Mouse (Mus musculus): ENCODE results near the gene Donson.
"Not testable (repeated sequence)": the region's sequence is repeated elsewhere in the genome, so short reads cannot be mapped to it uniquely, and the experiment has no call there.

The Donson gene

DNA sequence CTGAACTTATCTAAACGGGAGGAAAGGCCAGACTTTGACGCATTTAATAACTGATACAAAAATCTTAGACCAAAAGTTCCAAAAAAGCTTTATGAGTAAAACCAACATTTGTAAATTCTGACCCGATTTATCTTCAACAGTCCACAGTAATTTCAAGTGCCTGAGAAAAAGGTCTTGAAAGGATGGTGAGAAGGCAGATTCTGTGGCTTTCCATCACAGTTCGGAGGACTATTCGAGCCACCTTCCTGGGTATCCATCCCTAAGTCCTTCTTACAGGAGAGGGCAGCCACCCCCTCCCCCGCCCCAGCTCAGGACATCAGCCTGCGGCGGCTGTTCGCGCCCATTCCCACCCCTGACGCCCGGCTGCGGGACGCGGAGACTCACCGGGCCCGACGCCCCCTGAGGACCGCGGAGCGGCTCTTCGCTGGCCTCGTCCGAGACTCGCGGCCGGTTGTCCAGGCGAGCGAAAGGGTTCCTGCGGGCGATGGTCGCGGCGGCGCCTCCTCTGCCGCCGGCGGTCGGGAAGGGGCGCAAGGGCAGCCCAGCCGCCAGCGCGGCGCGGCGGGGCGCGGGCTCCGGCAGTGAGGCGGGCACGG lies 449 bp downstream of the Donson start:
- DNase-seq, result no peak

DNA sequence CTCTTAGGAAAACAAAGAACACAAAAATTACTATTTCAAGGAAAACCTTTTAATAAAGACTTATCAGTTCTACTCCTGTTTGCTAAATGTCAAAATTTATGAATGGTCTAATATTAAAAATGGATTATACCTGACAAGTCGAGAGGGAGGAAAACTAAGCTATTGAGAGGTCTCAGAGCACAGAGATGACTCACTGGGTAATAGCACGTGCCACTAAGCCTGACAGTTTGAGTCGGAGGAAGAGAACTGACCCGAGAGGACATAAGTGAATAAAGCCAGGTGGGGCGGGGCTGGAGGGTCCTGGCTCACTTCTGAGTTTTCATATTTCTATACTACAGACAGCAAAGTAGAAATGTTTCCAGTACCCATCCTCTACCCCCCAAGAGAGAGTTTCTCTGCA lies 2.2 kb downstream of the Donson start:
- no peak for DNase-seq

DNA sequence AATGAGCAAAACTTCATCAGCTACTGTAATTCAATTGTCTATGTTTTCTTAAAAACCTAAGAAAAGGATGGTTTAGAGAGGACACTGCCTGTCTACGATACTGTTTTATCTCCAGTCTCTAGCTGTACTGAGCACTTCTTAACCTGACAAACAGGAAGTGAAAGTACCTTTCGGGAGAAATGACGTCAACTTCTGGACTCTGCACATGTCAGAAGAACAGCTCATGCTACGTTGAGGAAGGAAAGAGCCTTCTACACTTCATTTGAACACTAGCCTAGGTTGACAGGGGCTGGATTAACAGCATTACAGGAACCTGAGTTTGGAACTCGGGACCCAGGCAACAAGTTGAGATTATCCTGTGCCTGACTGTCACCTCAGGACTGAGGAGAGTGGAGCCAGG lies 3.0 kb downstream of the Donson start:
- no peak for DNase-seq

DNA sequence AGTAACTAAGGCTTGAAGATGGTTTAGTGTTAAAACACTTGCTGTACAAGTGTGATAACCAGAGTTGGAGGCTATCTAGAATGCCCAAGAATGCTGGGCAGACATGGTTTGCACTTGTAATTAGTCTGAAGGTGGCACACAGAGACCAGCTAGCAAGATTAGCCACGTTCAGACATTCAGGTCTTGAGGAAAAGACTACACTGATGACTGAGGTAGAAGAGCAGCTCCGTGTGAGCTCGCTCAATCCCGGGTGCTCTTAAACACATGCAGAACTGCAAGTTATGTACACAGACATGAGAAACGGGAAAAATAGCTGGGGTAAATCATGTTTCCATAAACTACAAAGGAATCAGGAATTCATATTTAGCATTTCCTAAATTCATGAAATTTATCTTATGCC lies 7.9 kb downstream of the Donson start:
- no peak for DNase-seq

DNA sequence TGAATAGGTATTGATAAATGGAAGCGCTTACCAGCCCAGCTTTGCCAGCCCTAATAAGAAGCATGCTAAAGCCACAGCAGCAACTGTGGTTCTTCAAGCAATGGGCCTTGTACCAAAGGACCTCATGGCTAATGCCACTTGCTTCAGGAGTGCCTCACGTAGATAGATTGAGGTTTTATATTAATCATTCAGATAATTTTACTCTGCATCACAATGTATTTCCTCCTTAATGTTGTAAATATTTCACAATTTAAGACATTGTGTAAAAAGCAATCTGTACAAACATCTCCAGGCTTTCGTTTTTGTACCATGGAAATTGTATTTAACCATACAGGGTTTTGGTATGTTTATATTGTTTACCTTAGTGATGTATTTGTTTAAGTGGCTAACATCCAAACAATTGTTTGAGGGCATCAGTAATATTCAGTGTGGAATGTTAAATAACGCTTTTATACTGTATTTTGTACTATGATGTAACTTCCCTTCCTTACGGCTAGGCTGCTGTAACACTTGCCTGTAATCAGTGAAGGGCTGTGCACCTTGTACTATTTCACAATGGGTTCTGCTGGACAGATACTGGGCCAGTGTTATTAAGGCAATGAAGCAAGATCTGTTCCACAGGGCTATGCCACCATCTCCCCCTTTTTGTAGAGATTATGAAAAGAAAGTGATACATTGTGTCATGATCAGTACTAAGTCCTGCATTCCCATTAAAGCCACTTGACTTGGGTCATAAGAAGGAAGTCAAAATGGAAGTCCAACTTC lies 10.2 kb downstream of the Donson start:
- no peak for DNase-seq

DNA sequence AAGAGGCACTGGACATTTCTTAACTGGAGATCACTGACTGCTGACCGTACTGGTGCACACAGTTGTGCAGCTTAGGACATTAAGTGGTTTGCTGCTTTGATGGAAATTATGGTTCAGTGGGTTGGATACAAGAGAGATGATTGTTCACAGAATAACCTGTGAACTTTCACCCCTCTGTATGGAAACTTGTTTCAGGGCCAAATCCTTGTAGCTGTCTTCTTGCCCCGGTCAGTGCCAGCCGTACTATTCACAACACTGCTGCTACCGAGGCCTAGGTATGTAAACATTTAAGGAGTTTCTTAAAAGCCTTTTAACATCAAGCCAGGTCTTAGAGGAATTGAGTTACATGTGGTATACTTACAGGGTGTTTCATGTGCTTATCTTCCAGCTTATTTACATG lies 14.1 kb downstream of the Donson start:
- no peak for DNase-seq

DNA sequence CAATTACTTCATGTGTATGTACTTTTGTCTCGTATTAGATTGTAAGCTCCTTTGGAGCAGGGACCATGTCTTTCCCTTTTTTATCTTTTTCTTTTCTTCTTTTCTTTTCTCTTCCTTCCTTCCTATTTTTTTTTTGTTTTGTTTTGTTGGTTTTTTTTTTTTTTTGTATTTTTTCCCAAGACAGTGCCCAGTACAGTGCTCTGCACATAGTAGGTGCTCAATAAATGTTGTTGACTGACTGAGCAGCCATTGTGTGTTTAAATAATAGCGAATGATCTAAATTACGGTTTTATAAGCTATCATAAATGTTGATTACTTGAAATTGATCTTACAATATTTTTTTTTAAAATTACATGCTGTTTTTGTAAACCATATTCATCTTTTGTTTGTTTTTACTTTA lies 24.8 kb downstream of the Donson start:
- DNase-seq, result no peak

DNA sequence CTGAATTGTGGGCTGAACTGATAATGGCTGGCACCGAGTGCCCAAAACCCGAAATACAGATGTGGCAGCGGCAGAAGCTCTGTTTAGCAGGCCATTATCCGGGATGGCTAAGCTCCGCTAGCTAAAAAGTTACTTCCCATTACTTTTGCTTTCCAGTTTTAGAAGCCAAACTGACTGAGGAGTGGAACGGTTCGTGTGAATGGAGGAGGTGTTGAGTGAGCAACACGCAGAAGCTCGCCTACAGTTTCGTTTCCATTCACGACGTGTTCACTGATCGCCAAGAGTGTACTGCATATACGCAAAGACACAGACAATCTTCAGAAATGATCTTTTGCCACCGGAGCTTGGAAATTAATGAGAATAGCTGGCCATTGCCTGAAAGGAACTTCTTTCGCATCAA lies 26.2 kb downstream of the Donson start:
- DNase-seq, result no peak

DNA sequence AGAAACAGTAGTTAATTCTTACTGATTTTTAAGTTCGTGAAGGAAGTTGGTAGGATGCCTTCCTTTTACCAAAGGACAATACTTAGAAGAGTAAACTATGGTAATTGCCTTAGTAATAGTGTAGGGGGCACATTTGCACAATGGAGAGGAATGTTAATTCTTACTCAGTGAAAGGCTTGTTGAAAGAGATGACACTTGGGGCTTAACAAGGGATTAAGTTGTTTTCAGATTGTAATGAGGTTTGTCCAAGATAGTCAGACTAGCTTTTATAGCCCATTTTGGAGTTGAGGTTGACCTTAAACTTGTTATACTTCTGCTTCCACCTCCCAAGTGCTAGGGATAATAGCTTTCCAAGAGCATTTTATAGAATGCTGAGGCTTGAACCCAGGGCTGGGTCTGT lies 27.2 kb downstream of the Donson start:
- DNase-seq, result no peak

DNA sequence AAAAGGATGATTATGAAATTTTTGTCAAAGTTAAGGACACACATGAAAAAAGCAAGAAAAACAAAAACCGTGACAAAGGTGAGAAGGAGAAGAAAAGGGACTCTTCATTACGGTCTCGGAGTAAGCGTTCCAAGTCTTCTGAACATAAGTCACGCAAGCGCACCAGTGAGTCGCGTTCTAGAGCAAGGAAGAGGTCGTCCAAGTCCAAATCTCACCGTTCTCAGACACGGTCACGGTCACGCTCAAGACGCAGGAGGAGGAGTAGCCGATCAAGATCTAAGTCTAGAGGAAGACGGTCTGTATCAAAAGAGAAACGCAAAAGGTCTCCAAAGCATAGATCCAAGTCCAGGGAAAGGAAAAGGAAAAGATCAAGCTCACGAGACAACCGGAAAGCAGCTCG lies 28.8 kb downstream of the Donson start:
- no peak for DNase-seq

DNA sequence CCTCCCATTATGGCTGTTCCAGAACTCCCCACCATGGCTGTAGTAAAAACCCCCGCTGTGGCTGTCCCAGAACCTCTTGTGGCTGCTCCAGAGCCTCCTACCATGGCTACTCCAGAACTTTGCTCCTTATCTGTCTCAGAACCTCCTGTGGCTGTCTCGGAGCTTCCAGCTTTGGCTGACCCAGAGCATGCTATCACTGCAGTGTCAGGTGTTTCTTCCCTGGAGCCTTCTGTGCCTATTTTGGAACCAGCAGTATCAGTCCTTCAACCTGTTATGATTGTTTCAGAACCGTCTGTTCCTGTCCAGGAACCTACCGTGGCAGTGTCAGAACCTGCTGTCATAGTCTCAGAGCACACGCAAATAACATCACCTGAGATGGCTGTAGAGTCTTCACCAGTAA lies 30.1 kb downstream of the Donson start:
- DNase-seq, result no peak

DNA sequence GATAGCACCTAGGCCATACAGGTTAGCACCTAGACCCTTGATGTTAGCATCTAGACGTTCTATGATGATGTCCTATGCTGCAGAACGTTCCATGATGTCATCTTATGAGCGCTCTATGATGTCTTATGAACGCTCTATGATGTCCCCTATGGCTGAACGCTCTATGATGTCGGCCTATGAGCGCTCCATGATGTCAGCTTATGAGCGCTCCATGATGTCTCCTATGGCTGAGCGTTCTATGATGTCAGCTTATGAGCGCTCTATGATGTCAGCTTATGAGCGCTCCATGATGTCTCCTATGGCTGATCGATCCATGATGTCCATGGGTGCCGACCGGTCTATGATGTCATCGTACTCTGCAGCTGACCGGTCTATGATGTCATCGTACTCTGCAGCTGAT lies 31.3 kb downstream of the Donson start:
- DNase-seq, result no peak

DNA sequence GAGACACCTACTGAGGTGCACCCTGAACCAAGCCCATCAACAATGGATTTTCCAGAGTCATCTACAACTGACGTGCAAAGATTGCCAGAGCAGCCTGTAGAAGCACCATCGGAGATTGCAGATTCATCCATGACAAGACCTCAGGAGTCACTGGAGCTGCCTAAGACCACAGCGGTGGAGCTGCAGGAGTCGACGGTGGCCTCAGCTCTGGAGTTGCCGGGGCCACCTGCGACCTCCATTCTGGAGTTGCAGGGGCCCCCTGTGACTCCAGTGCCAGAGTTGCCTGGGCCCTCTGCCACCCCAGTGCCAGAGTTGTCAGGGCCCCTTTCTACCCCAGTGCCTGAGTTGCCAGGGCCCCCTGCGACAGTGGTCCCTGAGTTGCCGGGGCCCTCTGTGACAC lies 33.3 kb downstream of the Donson start:
- no peak for DNase-seq

DNA sequence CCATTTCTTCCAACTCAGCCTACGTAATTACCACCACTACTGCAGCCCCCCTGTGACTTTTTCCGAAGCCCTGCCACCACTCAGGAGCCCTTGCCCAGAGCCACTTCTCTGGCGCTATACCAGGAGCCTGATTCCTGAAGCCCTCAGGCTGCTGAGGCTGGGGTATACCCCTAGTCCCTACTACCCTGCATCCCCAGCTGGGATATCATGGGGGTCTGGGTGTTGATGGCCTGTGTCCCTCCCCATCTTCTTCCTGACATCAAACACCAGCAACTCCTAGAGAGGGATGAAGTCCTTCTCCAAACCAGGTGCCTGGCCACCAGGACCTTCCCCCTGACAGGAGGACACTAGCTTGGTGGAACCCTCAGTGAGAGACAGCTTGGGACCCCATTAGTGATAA lies 36.4 kb downstream of the Donson start:
- DNase-seq, result peak in 1 of 2 experiments; percentile 22

DNA sequence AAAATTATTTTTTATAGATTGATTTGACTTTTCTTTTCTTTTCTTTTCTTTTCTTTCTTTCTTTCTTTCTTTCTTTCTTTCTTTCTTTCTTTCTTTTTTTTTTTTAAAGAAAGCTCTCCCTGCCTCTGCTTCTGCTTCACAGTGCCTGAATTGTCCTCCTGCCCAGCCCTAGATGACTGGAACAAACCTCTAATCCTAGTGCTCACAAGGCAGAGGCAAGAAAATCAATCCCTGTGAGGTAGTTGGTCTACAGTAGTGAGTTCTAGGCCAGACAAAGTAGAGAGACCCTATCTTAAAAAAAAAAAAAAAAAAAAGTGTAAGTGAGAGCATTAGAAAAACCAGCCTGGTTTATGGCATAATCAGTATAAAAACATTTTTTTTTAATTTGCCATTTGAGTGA lies 38.8 kb downstream of the Donson start:
- no peak for DNase-seq

DNA sequence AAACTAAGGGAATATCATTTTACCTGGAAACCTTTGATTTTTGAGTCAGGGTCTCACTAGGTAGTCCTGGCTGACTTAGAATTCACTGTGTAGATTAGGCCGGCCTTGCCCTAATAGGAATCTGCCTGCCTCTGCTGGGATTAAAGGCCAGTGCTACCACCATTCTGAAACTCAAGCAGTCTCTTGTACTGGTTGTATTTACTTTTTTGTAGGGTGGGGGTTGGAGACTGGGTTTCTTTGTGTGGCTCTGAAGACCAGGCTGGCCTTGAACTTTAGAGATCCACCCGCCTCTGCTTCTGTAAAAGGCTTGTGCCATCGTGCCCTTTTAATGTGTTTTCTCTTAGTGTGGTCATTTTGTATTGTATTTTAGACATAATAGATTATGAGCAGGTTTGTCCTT lies 39.3 kb downstream of the Donson start:
- DNase-seq, result no peak

DNA sequence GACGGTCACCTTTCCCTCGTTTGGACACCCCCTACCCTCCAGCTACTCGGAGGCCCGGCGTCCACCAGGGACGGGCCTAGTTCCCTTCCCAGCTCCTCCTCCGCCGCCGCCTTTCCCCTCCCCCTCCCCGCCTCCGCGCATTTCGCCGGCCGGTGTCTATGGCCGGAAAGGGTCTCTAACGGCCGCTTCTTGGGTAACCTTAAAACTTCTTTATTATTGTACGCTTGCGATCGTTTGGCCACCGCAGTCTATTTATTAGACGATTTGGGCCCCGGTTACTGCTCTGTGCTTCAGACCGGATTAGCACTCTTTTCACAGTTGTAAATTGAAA lies 40.4 kb downstream of the Donson start:
- DNase-seq, result peak; percentile 92 to 93

DNA sequence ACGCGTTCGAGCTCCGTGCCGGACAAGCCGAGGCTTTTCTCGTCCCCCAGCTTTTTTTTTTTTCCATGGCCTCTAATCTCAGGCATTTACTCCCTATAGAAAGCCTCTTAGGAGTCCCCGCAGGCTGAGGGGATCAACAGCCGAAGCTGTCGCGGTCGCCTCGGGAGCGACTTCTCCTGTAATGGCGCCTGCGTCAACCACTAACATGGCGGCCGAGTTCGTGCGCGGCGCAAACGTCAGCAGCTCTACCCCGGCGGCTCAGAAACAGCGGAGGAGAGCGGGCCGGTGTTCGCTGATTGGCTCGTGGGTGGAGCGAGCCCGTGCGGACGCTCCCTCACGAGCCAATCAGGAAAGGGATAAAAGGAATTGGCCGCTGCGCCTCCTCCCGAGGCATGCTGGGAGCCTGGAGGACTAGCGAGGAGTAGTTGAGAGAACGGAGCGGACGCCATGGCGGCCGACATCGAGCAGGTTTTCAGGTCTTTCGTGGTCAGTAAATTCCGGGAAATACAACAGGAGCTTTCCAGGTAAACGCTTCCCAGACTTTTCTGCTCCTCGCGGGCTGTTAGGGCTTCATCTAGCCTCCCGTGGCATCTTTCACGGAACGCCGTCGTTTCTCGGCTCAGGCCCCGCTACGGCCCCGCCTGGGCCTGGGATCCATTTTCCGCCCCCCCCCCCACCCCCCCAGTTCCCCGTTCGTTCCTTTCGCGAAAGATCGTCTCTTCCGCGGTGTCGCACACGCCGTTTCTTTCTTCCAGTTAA lies 40.9 kb downstream of the Donson start, which contains the start of gene Son:
Son (plus strand) TSS at position 46 of the 759 bp plus-strand sequence.
- peak; percentile 96 to 98 for DNase-seq

DNA sequence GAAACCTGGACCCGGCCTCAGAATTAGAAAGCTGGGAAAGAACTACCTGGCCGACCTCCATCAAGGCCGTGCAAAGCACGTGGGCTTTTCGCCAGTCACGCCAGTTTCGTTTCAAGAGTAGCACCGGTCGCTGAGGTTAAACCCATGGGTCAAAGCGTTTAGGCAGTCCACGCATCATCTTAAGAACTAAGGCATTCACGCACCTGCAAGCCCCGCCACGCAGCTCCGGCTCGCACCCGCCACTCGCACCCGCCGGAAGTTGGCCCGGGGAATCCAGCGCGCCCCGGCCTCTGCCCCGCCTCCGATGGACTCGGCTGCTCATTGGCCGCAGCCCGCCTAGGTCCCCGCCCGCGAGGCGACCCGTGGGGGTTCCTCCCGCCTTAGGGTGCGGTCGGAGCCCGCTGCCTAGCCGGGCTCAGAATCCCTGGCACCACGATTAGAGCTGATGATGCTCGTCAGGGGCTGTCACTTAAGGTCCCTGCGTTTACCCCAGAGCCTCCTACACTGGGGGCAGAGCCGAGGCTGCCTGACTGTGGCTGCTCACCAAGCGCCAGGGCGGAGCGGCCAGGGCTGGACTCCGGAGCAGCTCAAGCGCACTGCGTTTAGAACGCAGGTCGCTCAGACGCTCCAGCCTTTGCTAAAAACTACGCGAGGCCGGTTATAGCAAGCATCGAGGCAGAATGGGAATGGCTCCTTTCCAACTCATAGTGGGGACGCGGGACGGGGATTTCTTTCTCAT lies 41.7 kb downstream of the Donson start, which contains the start of gene Gart:
Gart (minus strand) TSS at position 272 of the 739 bp plus-strand sequence.
- DNase-seq, result peak; percentile 97 to 98

DNA sequence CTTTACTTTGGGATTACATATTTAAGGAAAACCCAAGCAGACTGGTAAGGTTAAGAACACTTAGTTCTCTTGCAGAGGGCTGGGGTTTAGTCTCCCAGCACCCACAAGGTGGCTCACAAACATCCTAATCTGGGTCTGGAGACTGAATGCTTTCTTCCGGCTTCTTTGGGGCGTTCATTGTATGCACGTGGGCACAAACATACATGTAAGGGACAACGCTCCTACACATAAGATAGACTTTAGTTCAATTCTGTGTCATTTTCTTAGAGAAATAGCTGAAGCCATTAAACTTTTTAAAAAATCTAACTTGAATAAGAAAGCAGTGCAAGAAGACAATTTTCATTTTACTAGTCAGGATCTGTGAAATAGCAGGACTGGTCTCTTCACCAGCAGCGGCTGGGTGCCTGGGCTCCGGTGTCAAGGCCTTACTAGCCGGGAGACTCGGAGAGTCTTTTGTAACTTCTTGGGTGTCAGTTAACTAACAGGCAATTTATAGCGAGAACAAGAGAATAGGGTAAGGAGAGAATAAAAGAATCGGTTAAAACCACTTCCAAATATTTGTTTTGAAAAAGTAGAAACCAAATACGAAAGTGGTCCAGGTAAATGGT lies 42.5 kb downstream of the Donson start:
- DNase-seq, result peak in 1 of 2 experiments; percentile 21

DNA sequence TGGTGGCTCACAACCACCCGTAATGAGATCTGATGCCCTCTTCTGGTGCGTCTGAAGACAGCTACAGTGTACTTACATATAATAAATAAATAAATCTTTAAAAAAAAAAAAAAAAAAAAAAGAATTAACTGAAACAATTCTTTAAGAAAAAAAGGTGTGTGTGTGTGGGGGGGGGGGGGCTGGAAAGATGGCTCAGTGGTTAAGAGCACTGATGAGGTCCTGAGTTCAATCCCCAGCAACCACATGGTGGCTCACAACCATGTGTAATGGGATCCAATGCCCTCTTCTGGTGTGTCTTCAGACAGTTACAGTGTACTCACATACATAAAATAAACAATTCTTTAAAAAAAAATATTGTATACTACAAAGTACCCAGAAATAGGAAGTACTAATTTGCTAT lies 43.1 kb downstream of the Donson start:
- DNase-seq, result not testable (repeated sequence)

DNA sequence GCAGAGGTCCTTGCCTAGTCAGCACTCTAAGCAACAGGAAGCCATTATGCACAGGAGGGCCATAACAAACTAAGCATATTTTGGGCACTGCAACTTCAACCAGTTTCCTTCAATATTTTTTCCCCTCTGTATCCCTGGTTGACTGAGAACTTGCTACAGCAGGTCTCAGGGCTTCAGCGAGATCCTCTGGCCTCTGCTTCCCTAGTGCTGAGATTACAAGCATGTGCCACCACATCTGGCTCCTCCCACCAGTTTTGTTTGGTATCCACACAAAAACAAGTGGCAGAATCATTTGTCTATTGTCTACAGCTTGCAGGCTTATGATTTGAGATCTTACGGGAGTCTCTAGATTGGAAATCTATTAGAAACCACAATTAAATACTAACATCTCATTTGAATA lies 43.7 kb downstream of the Donson start:
- no peak for DNase-seq

DNA sequence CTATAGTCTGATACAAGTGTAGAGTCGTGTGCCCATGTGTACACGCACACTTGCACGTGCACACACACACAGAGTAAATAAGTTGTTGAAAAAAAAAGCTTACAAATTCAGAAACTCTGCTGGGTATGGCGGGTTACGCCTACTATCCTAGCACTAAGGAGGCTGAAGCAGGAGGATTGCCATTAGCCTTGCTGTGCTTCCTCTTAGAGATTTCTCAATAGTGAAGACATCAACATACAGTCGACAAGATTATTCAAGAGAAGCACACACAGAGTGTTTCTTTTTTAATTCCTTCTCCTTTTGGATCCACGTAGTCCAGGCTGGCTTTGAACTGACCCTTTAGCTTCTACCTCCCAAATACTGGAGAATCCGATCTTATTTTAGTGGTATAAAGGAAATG lies 48.4 kb downstream of the Donson start:
- no peak for DNase-seq
